Mouse (Mus musculus): Measurements from ENCODE around the gene Palm.

The Palm gene

DNA sequence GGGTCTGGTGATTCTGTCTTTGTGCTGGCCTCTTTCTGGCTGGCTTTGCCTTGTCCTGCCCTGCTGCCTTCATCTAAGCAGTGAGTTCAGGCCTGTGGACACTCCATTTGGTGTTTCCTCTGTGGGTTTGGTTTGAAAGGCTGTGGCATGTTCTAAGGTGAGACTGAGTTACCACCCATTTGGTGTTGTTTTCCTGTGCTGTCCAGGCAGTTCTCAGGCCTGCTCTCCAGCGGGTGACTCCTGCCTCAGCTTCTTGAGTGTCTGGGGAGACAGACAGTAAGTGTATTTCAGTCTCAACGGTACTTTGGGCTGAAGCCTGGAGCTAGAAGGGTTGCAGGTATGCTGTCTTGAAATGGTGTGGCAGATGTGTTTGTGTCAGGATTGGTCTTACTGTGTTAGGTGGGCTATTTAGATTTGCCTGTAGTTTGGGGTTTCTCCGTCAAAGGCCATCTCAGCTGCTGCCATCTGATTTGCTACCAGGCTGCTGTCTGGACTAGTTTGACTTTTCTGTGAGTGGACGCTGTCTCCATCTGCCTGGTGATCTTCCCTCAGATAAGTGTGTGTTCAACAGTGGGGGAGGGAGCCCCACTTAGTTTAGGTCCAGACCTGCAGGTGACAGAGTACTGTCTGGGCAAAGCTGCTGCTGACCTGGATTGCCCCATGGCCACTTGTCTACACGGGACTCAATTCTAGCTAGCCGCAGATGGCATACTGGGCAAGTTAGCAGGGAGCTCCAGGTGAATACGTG, 63.5 kb downstream of the Palm start:
- no peak for DNase-seq

DNA sequence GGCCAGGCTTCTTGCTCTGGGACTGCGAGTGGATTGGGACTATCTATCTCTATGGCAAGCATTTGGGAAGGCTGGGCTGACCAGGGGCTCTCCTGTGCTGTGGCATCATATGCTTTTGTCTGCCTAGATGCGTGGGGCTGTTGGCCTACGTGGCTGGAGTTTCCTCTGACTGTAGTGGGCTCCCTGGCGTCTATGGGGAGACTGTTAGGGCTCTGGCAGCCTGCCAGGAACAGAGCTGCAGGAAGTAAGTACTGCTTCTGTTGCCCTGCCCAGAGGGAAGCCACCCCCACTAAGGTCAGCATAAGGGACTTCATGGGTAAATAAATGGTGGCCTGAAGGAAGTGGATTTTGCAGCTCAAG, 64.1 kb downstream of the Palm start:
- DNase-seq = peak; percentile 62 to 71

DNA sequence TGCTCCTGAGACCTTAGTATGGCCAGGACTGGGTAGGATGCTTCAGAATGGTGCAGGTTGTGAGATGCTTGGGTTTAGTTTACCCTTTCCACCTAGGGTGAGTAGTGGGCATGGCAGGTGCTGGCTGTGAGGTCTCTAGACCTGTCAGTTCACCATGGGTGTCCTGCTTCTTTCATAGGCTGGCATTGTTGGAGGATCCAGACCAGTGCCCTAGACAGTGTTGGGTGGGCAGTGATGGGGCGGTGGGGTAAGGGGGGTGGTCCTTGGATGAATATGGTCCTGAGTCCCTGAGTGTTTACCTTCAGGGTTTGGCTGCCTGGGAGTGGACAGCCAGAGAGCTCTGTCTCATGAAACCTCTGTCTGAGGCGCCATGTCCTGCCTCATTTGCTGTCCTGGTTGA, 64.5 kb downstream of the Palm start:
- no peak for DNase-seq

DNA sequence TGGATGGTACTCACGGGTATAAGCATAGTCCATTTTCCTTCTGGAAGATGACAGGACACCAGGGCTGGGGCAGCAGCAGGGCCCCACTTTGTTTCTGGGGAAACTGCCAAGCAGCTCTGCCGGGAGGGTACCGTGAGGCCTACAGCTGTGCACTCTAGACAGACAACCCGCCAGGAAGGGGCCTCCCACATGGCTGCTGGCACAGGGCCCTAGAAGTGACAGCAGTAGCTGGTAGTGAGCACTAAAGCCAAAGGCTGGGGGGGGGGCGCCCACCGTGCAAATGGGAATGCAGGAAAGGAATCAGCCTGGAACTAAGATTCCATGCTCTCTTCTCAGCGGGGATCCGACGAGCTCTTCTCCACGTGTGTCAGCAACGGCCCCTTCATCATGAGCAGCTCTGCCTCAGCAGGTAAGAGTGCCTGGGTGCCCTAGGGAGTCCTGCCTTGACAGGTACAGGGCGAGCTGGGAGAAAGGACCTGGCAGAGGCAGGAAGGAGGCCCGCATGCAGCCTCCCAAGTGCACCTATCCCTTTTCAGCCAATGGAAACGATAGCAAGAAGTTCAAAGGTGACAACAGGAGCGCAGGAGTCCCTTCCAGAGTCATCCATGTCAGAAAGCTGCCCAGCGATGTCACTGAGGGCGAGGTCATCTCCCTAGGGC, 65.2 kb downstream of the Palm start:
- DNase-seq = peak in 1 of 2 experiments; percentile 26

DNA sequence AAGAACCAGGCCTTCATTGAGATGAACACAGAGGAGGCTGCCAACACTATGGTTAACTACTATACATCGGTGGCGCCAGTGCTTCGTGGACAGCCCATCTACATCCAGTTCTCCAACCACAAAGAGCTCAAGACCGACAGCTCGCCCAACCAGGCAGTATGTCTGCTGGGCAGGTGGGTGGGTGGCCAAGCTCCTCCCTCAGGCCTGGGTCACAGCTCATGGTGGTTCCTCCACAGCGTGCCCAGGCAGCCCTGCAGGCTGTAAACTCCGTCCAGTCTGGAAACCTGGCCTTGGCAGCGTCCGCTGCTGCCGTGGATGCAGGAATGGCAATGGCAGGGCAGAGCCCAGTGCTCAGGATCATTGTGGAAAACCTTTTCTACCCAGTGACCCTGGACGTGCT, 65.7 kb downstream of the Palm start:
- no peak for DNase-seq

DNA sequence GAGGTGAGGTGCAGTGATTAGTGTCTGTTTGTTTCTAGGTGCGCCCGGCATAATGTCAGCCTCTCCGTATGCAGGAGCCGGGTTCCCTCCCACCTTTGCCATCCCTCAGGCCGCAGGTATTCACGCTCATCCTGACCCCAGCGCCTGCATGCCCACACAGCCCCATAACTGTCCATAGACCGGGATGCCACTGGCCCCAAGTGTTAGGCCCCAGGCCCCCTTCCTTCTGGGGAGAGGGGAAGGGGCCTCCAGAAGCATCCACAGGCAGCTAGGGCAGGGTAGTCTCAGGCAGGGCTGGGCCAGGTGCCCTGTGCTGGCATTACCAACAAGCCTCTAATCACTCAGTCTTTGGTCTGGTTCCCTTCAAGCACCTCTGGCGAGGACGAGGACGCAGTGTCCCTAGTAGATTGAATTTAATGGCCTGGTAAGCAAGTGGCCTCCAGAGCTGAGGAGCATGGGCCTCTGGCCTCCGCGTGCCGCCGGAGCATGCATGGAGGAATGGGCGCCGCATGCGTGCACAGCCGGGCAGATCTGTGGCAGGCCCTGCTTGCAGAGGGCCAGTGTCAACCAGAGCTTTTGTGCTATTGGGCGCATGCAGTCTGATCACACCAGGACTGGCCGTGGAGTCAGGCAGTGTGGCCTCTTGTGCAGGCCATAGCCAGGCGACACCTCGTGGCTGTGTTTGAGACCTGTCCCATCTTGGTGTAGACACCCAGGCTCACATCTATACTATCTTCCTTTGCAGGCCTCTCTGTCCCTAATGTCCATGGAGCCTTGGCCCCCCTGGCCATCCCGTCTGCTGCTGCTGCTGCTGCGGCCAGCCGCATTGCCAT, 66.9 kb downstream of the Palm start:
- no peak for DNase-seq

DNA sequence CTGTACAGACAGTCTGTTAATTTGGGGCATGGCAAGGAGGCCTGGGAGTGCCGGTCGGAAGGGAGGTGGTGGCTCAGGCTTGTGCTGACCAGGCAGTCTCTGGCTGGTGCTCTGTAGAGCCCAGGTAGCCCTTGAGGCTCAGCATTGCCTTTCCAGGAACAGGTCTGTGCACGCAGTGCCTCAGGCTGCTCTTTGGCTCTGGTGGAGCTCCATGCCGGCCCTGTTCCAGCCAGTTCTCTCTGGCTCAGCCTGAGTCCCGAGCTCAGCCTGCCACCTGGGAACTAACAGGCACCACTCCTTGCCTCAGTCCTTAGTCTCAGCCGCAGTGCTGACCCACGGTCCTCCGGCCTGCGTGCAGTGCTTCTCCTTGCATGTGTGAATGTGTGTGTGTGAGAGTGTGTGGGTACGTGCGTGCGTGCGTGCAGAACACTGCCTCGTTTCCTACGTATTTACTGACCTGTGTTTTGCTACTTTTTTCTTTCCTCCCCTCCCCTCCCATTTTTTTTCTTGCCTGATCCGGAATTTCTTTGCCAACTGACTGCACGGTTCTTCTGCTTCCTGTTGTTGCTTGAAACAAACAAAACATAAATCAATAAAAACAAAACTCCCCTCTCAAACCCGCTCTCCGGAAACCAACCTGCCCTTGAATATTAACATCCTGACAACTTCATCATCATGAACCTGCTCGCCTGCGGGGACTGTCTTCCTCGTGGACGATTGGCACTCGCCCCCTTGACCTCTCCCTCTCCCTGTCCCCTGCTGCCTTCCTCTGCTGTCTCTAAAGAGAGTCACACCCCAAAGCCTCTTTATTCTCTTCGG, 68.1 kb downstream of the Palm start:
- no peak for DNase-seq

DNA sequence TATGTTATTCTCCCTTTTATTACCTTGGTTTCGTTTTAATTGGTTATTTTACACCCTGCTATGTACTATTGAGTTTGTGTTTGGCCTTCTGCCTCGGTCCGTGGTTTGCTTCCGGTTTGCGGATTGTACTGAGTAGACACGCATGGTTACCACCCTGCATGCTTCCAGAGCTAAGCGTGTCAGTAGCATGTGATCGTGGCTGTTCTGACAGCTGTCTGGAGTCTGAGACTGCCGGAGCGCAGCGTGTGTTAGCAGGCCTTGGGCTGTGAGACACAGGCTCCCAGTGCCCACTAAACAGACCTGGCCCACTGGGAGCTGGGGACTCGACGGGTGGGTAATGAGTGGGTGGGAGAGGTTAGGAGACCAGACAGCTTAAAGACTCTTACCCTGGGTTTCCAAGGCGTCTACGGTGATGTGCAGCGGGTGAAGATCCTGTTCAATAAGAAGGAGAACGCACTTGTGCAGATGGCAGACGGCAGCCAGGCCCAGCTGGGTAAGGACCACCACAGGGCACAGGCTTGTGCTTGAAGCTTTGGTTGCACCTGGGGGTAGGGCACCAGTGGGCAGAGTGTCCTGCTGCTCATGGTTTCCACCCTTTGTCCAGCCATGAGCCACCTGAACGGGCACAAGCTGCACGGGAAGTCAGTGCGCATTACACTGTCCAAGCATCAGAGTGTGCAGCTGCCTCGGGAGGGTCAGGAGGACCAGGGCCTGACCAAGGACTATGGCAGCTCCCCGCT, 68.8 kb downstream of the Palm start:
- no peak for DNase-seq

DNA sequence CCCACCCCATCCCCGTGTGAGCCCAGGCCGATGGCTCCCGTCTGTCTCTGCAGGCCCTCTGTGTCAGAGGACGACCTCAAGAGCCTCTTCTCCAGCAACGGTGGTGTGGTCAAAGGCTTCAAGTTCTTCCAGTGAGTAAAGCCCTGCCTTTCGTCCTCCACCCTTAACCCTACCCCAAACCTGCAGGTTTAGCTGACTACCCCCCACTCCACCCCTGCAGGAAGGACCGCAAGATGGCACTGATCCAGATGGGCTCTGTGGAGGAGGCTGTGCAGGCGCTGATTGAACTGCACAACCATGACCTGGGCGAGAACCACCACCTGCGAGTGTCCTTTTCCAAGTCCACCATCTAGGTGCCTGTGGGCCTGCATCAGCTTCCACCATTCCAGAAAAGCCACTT, 69.6 kb downstream of the Palm start:
- DNase-seq = no peak

DNA sequence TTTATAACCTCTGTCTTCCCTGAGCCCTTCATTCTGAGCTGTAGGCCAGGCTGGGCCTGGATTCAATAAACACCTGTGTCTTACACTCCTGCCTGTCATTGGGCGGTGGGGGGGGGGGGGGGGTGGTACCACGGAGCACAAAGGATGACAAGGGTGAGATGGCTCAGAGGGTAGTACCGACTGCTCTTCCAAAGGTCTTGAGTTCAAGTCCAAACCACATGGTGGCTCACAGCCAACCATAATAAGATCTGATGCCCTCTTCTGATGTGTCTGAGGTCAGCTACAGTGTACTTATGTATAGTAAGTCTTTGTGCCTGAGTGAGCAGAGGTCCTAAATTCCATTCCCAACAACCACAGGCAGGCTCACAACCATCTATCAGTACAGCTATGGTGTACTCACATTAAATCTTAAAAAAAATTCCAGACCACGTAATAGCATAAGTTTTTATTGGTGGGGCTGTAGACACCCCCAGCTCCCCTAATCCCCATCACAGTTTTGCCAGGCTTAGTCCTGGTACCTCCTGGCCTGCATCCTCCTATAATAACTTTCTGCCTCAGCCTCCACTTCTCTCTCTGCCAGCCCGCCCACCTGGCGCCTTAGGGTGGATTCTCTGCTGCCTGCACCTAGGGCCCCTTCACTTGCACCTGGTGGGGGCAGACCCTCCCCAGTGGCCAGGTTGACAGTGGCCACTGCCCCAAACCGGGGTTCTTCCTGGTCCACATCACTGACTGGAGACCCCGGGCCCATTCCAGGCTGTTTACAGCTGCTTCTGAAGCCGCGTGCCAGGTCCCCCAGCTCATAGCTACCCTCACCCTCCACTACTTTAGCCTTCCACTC, 71.2 kb downstream of the Palm start:
- no peak for DNase-seq

DNA sequence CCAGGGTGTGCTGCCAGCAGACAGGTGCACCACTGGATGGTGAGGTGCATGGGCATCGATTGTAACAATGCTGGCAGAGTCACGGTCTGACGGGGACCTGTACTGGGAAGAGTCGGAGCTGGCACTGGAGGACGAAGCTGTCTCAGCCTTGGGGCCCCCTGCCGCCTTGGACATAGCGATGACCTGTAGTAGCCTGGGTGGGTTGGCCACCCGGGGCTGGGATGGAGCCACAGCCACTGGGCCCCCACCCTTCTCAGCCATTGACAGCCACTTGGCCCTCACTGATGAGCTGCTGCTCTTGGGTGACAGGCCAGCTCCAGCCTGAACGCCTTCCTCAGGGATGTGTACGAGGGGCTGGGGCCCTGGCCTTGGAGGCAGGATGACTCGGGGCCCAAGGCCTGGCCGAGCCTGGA, 71.8 kb downstream of the Palm start:
- no peak for DNase-seq

DNA sequence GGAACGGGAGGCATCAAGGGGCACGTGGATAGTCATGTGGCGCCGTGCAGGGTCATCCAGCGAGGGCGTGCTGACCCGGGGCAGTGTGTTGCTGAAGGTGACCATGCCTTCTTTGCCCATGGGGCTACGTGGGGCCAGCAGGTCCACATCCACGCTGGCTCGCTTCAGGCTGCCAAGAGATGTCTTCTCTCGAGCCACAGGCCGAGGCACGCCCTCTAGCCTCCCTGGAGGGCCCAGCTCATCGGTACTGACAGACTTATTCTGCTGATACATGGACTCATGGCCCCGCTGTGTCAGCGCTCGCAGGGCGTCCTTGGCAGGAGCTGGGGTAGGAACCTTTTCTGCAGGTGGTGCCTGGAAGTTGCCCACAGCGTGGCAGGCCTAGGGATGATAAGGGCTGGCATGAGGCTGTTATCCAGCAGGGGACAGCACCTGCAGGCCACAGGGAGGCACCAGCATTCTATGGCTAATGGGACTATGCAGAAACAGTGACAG, 72.5 kb downstream of the Palm start:
- no peak for DNase-seq

DNA sequence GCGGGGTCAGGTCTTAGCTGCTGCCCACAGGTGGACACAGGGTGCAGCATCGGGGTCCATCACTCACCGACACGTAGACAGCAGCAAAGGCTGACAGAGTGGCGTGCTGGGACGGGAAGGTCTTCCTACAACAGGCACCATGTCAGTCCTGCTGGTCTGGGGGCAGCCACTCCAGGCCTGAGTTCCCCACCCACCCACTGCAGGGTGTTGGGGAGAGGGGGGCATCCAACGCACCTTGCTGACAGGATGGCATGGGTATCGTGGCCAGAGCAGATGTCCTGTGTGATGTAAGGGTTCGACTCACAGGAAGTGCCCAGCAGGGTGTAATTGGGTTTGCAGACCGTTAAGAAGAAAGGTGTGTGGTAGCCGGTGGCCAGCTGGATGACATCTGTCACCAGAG, 73.2 kb downstream of the Palm start:
- DNase-seq = no peak

All from spleen, adult 18-20 months (tissue).